Mouse (Mus musculus) ES-E14 (cell line): ENCODE data around the gene Mta2.

Experiments
- HCFC1 ChIP-seq: IDR thresholded peaks from 2 replicates; pipeline ENCODE4 v1.6.1; 2012; ENCODE audit warnings: low read length, inconsistent platforms, borderline replicate concordance; ENCODE audit not compliant: insufficient read depth
- ZC3H11A ChIP-seq: IDR thresholded peaks from 2 replicates; pipeline ENCODE4 v1.6.1; 2012; ENCODE audit warnings: low read depth, mild to moderate bottlenecking, inconsistent platforms, low read length, borderline replicate concordance
- ZNF384 ChIP-seq: IDR thresholded peaks from 2 replicates; pipeline ENCODE4 v1.6.1; 2012; ENCODE audit warnings: low read depth, low read length, inconsistent platforms

DNA sequence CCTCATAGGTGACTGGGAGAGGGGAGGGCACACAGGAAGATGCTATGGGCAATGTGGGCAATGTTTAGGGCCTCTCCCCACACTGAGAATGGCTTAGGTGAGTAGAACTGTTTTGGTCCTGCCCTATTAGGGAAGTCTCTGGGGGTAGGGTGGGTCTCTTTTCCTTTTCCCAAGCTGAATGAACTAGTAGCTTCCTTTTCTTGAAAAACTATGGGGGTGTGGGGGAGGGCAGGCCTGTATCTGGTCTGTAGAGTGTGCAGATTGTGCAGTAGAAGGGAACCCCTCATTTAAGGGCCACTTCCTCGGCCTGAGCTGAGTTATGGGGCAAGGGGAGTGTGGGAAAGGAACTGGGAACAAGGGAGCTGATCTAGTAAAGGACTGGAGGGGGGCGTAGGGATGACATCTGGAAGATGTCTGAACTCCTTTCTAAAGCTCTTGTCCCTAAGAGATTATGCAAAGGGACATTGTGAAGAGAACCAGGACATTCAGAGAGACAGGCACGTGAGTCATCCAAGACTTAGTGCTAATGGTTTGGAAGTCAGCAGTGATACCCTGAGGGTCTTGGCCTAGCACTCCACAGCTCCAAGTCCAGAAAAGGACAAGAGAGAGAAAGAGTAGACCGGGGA lies 49.7 kb downstream of the Mta2 start:
- no peak for TF ChIP-seq HCFC1
- TF ChIP-seq ZNF384: no peak
- no peak for TF ChIP-seq ZC3H11A
